Mouse (Mus musculus) heart, embryonic 12.5 days (tissue): ENCODE measurements at regions not wholly inside any gene's neighbourhood (a gene's known extent, or its start where the extent isn't known, plus 50 kb on each side); places are given as distances from the start of the nearest gene placed in this dataset.
A peak's percentile ranks its signal among the peaks of the same experiment; 100 is the strongest.

Experiments used
- ATAC-seq: fragments of 200-750 bp; cut with Nextera tagmentation; 2 replicates; pipeline ENCODE4 v1.8.0; 2017; ENCODE audit warnings: moderate TSS enrichment, moderate library complexity; ENCODE audit not compliant: insufficient number of reproducible peaks, low FRiP score
- H3K27ac ChIP-seq: fragments of 300-500 bp; sonication (generic); 2 replicates; pipeline ENCODE4 v1.5.1; 2016; ENCODE audit warnings: mild to moderate bottlenecking, moderate library complexity; ENCODE audit not compliant: poor library complexity, severe bottlenecking
- H3K27me3 ChIP-seq: fragments of 300-500 bp; sonication (generic); replicated peaks from 2 replicates; pipeline ENCODE4 v1.6.1; 2016; ENCODE audit warnings: mild to moderate bottlenecking, moderate library complexity
- H3K36me3 ChIP-seq: fragments of 300-500 bp; sonication (generic); 2 replicates; pipeline ENCODE4 v1.6.1; 2016; ENCODE audit warnings: mild to moderate bottlenecking, moderate library complexity
- H3K4me1 ChIP-seq: fragments of 300-500 bp; sonication (generic); replicated peaks from 2 replicates; pipeline ENCODE4 v1.6.1; 2016; ENCODE audit warnings: mild to moderate bottlenecking
- H3K4me2 ChIP-seq: fragments of 300-500 bp; sonication (generic); 2 replicates; pipeline ENCODE4 v1.6.1; 2016; ENCODE audit warnings: mild to moderate bottlenecking, moderate library complexity
- H3K4me3 ChIP-seq: fragments of 300-500 bp; sonication (generic); 2 replicates; pipeline ENCODE4 v1.5.1; 2016; ENCODE audit warnings: mild to moderate bottlenecking
- H3K9ac ChIP-seq: fragments of 300-500 bp; sonication (generic); 2 replicates; pipeline ENCODE4 v1.6.1; 2016; ENCODE audit warnings: mild to moderate bottlenecking, moderate library complexity
- H3K9me3 ChIP-seq: fragments of 300-500 bp; sonication (generic); replicated peaks from 2 replicates; pipeline ENCODE4 v1.6.1; 2016; ENCODE audit warnings: mild to moderate bottlenecking, moderate library complexity
- WGBS: fragments of 180-500 bp; shearing (Covaris S2); methylation state at CpG from one replicate; pipeline ENCODE4 v1.1.7; 2016; 5-methylcytosine and 5-hydroxymethylcytosine counted together

- 12% methylated on average over 4 of the region's 4 CpGs for WGBS
- Histone ChIP-seq H3K9ac (no peak overlapping the region), H3K36me3 (no peaks in the 10 kb centered on the region), H3K9me3 (no peaks in the 10 kb centered on the region), H3K4me1 (peaks cover 56% of the 10 kb centered on the region), H3K27me3 (no peaks in the 10 kb centered on the region), H3K4me3 (no peak overlapping the region), H3K4me2 (no peak overlapping the region), H3K27ac (peak overlapping the region; percentile 48; the same call in 1 of the 2 replicates)
- 0 out of 2 replicates have a peak, but pooled peaks have one; percentile 61 for ATAC-seq
Observed at GRCm38 (mm10) chr17:83072175-83072574, 142.9 kb upstream of the Pkdcc start.

DNA sequence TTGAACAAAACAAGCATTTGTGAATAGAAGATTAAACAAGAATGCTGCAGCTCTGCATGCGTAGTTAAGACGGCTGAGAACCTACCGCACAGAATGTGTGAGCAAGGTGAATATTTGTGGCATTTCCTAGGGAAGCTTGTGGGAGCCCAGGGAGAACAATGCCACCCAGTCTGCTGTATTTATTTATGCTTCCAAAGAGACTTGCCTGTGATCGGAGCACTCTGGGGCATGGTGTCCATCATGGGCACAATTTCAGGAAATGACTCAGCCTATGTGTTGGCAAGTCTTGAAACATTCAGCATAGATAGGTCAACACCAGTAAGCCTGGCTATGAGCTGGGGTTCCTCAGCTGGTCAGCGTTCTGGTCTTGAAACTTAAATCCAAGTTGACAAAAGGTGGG, 140.2 kb upstream of the Pkdcc start:
- H3K27me3 ChIP-seq: no peaks in the 10 kb centered on the region
- H3K4me3 ChIP-seq: no peak overlapping the region
- peaks cover 62% of the 10 kb centered on the region for H3K4me1 ChIP-seq
- H3K4me2 ChIP-seq: no peak overlapping the region
- ATAC-seq: no peak
- H3K27ac ChIP-seq: no peak overlapping the region
- no peak overlapping the region for H3K9ac ChIP-seq
- peaks cover 2% of the 10 kb centered on the region; the same call in 1 of the 2 replicates for H3K9me3 ChIP-seq
- 53% methylated on average over 5 of the region's 5 CpGs for WGBS
- no peaks in the 10 kb centered on the region for H3K36me3 ChIP-seq

DNA sequence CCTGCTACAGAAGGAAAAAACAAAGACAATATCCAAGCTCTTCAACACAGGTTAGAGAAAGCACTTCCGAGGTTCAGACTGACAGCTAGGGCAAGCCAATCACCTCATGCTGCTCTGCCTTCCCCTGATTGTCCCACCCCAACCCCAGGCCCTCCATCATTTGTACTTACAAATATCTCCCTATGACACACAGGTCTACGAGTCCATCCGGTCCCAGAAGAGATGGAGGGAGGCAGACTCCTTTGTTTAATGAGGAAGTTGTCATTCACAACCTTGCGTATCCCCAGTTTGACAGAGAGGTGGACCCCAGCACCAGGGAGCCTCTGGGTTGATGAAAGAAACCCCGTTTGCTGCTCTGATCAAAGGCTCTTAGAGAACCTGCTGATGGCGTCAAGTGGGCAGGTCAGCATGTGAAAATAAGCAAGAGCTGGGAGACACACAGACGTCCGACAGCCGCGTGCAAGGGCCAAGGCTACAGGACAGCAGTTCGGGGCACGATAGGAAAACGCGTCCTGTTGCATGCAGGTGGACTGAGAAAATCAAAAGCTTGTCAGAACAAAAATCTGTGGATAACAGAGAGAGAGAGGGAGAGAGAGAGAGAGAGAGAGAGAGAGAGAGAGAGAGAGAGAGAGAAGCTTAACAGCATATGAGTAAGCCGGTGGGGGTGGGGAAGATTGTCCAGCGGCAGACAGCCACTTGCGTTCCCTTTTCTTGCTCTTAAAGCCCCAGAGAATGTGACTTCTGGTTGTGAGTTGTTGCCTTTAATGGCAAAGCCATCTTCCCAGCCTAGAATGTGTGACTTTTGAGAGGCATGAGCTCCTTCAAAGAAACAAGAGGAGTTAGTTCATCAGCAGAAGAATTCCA, 137.1 kb upstream of the Pkdcc start:
- H3K4me1 ChIP-seq: peaks cover 45% of the 10 kb centered on the region
- 17% methylated on average over 17 of the region's 17 CpGs for WGBS
- peaks cover 7% of the 10 kb centered on the region; the same call in 1 of the 2 replicates for H3K9me3 ChIP-seq
- ATAC-seq: no peak
- H3K27me3 ChIP-seq: no peaks in the 10 kb centered on the region
- H3K4me2 ChIP-seq: peak overlapping the region; percentile 52
- no peaks in the 10 kb centered on the region for H3K36me3 ChIP-seq
- H3K27ac ChIP-seq: peak overlapping the region; percentile 69
- no peak overlapping the region for H3K9ac ChIP-seq
- H3K4me3 ChIP-seq: no peak overlapping the region

DNA sequence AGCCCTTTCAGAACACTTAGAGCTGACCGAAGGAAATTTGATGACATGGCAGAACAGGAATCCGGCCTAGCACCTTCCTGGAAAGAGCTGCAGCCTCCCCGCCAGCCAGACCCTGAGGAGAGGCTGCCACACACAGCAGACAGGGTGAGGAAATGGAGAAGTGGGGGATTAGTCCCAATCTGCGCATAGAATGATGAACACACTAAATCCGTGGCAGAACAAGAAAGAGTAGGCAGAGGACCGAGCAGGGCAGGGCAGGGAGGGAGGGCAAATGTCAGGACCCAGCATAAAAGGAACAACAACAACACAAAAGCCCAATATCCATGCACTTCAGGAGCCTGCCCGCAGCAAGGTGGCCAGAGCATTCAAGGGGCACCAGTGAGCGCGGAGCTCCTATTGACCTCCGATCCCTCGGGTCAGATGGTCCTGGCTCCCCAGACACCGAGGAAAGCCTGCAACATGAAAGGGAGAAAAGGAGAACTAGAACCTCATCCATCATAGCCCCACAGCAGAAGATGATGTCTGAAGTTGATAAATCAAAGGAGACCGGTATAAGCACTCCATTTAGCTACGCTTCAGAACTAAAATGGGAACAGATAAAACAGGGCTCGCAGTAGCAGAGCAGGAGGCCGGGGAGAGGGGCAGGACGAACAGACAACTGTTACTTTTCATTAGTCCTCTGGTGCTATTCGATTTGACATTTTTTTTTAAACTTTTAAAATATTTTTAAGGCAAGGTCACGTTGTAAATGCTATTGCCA, 136.3 kb upstream of the Pkdcc start:
- H3K9ac ChIP-seq: 0 out of 2 replicates have a peak overlapping the region, but pooled peaks have one; percentile 36
- H3K9me3 ChIP-seq: peaks cover 7% of the 10 kb centered on the region; the same call in 1 of the 2 replicates
- H3K27me3 ChIP-seq: no peaks in the 10 kb centered on the region
- ATAC-seq: 0 out of 2 replicates have a peak, but pooled peaks have one; percentile 50
- WGBS: 24% methylated on average over 19 of the region's 19 CpGs
- no peaks in the 10 kb centered on the region for H3K36me3 ChIP-seq
- peaks cover 42% of the 10 kb centered on the region for H3K4me1 ChIP-seq
- no peak overlapping the region for H3K4me3 ChIP-seq
- H3K27ac ChIP-seq: peak overlapping the region; percentile 69
- peak overlapping the region; percentile 52 for H3K4me2 ChIP-seq

DNA sequence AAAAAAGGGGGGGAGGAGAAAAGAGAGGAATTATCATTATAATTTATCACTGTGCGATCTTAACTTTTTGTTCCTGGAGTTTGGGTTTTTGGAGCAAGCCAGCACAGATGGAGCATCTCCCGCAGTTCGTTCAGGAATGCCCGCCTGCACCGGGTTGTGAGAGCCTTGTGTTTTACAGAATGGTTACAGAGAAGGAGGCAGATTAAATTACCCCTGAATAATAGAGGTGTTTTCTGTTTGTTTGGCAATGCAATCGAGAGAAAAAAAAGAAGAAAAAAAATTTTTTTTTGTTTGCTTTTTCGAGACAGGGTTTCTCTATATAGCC, 135.8 kb upstream of the Pkdcc start:
- Histone ChIP-seq H3K9ac (no peak overlapping the region), H3K4me1 (peaks cover 46% of the 10 kb centered on the region), H3K27ac (no peak overlapping the region), H3K27me3 (no peaks in the 10 kb centered on the region), H3K36me3 (no peaks in the 10 kb centered on the region), H3K4me2 (no peak overlapping the region), H3K4me3 (no peak overlapping the region), H3K9me3 (peaks cover 7% of the 10 kb centered on the region; the same call in 1 of the 2 replicates)
- 73% methylated on average over 7 of the region's 7 CpGs for WGBS
- no peak for ATAC-seq

DNA sequence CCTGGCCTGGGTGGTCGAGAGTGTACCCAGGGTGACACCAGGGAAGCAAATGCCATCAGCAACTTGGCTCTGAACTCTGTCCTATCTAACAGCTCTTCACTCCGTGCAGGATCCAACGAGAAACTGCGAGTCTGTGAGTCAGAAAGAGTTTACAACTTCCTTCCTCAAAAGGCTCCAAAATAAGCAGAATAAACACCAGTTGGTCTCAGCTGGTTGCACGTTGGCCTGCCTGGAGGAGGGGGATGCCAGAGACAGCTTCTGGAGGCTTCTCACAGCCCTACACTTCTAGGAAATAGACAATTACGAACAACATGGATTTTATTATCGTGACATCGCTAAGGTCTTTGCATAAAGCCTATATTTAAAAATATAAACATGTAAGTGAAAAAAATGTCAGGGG, 133.4 kb upstream of the Pkdcc start:
- H3K4me1 ChIP-seq: peaks cover 40% of the 10 kb centered on the region
- 49% methylated on average over 8 of the region's 8 CpGs for WGBS
- no peaks in the 10 kb centered on the region for H3K36me3 ChIP-seq
- H3K27me3 ChIP-seq: no peaks in the 10 kb centered on the region
- no peak overlapping the region for H3K4me2 ChIP-seq
- no peak for ATAC-seq
- H3K9me3 ChIP-seq: peaks cover 11% of the 10 kb centered on the region; the same call in 1 of the 2 replicates
- H3K9ac ChIP-seq: no peak overlapping the region
- H3K27ac ChIP-seq: no peak overlapping the region
- H3K4me3 ChIP-seq: no peak overlapping the region

DNA sequence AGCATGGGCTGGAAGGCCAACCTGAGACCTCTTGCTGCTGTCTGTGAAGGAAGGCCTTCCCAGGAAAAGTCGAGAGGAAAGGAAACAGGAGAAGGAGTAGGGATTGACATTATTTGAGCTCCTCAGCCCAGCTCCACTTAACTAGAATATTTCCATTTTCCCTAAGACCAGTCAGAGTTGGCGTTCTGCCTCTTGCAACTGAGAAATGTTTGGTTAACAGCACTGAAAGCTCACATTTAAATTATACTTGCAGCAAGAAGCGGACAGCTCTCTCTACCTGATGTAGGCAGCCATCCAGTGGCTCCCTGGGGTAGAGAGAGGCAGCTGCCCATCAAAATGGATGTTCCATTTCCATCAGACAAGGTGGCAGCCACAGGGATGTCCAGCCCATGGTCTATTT, 131.6 kb upstream of the Pkdcc start:
- H3K4me3 ChIP-seq: no peak overlapping the region
- no peaks in the 10 kb centered on the region for H3K36me3 ChIP-seq
- H3K9me3 ChIP-seq: peaks cover 12% of the 10 kb centered on the region; the same call in 1 of the 2 replicates
- H3K4me1 ChIP-seq: peaks cover 22% of the 10 kb centered on the region
- no peak overlapping the region for H3K4me2 ChIP-seq
- no peak overlapping the region for H3K9ac ChIP-seq
- H3K27ac ChIP-seq: no peak overlapping the region
- WGBS: 66% methylated on average over 3 of the region's 3 CpGs
- no peak for ATAC-seq
- H3K27me3 ChIP-seq: no peaks in the 10 kb centered on the region

DNA sequence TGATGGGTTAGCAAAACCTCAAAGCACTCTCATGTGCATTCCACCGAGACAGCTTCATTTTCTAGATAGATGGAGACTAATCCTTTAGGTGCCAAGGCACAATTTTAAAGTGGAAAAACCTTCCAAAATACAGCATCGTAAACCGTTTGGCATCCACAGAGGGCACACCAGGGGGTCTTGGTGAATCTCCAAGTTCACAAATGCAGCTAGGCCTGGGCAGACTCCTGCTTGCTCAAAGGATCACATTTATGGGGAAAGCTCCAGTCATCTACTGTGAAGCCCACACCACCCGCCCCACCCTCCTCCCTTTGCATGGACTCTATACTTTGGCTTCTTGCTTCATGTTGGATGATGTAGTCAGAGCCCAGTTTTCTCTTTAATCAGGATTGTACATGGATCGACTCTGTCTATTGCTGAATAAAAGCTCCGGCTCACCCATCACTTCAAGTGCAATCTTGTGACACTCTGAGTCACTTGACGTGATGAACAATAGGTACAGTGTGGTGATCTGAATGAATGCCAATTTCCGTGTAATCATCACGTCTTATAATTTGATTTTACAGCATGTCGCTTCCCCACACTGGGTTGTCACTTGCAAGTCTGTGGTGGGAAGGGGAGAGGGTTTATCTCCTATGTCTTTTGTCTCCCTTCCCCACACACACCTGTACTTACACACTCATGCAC, 129.2 kb upstream of the Pkdcc start:
- H3K4me2 ChIP-seq: no peak overlapping the region
- H3K9ac ChIP-seq: no peak overlapping the region
- 82% methylated on average over 10 of the region's 10 CpGs for WGBS
- no peak overlapping the region for H3K27ac ChIP-seq
- no peak overlapping the region for H3K4me3 ChIP-seq
- no peak for ATAC-seq
- peaks cover 5% of the 10 kb centered on the region; the same call in 1 of the 2 replicates for H3K9me3 ChIP-seq
- no peaks in the 10 kb centered on the region for H3K36me3 ChIP-seq
- H3K4me1 ChIP-seq: peaks cover 13% of the 10 kb centered on the region
- H3K27me3 ChIP-seq: no peaks in the 10 kb centered on the region

DNA sequence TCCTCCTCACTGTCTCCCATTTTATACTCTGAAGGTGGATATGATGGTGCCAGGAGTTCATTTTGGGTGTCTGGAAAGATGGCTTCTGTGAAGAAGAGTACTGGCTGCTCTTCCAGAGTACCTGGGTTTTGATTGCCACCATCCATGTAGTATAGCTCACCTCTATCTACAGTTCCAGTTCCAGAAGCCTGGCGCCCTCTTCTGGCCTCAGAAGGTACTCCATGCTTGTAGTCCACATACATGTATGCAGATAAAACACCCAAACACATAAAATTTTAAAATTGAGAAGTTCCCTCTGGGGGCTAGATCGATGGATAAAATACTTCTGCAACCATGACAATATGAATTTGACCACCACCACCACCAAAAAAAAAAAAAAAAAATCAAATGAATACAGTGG, 128.4 kb upstream of the Pkdcc start:
- H3K4me2 ChIP-seq: no peak overlapping the region
- H3K4me3 ChIP-seq: no peak overlapping the region
- H3K4me1 ChIP-seq: peaks cover 10% of the 10 kb centered on the region
- H3K27ac ChIP-seq: no peak overlapping the region
- ATAC-seq: no peak
- H3K9ac ChIP-seq: no peak overlapping the region
- H3K9me3 ChIP-seq: peaks cover 5% of the 10 kb centered on the region; the same call in 1 of the 2 replicates
- no peaks in the 10 kb centered on the region for H3K27me3 ChIP-seq
- WGBS: 68% methylated on average over 2 of the region's 2 CpGs
- H3K36me3 ChIP-seq: no peaks in the 10 kb centered on the region

GRCm38 (mm10) chr17:83088471-83088870, 126.6 kb upstream of the Pkdcc start:
- H3K9me3 ChIP-seq: peaks cover 5% of the 10 kb centered on the region; the same call in 1 of the 2 replicates
- H3K4me1 ChIP-seq: peaks cover 10% of the 10 kb centered on the region; the same call in 1 of the 2 replicates
- WGBS: 82% methylated on average over 2 of the region's 2 CpGs
- no peaks in the 10 kb centered on the region for H3K27me3 ChIP-seq
- no peak overlapping the region for H3K4me3 ChIP-seq
- H3K4me2 ChIP-seq: no peak overlapping the region
- no peaks in the 10 kb centered on the region for H3K36me3 ChIP-seq
- no peak for ATAC-seq
- no peak overlapping the region for H3K9ac ChIP-seq
- H3K27ac ChIP-seq: no peak overlapping the region
